Mouse (Mus musculus) embryonic facial prominence, embryonic 12.5 days (tissue): ENCODE results near the gene Nup93. TPM values are rescaled to one million over a fixed set of nuclear protein-coding genes. Genes with fewer than 3 reads are reported as not detected.
"Not testable (repeated sequence)": the region's sequence is repeated elsewhere in the genome, so short reads cannot be mapped to it uniquely, and the experiment has no call there.

Experiments used
- ATAC-seq: fragments of 200-750 bp; cut with Nextera tagmentation; 2 replicates; pipeline ENCODE4 v1.8.0; 2017; ENCODE audit not compliant: insufficient number of reproducible peaks, insufficient read depth, low FRiP score, low TSS enrichment
- H3K27ac ChIP-seq: fragments of 300-500 bp; sonication (generic); 2 replicates; pipeline ENCODE4 v1.5.1; 2016; ENCODE audit warnings: mild to moderate bottlenecking
- H3K27me3 ChIP-seq: fragments of 300-500 bp; sonication (generic); 2 replicates; pipeline ENCODE4 v1.6.1; 2016; ENCODE audit warnings: mild to moderate bottlenecking, moderate library complexity
- H3K36me3 ChIP-seq: fragments of 300-500 bp; sonication (generic); 2 replicates; pipeline ENCODE4 v1.6.1; 2016; ENCODE audit warnings: mild to moderate bottlenecking
- H3K4me1 ChIP-seq: fragments of 300-500 bp; sonication (generic); 2 replicates; pipeline ENCODE4 v1.6.1; 2016
- H3K4me2 ChIP-seq: fragments of 300-500 bp; sonication (generic); replicated peaks from 2 replicates; pipeline ENCODE4 v1.6.1; 2016; ENCODE audit warnings: mild to moderate bottlenecking, moderate library complexity
- H3K4me3 ChIP-seq: fragments of 300-500 bp; sonication (generic); 2 replicates; pipeline ENCODE4 v1.5.1; 2016; ENCODE audit warnings: mild to moderate bottlenecking
- H3K9ac ChIP-seq: fragments of 300-500 bp; sonication (generic); 2 replicates; pipeline ENCODE4 v1.6.1; 2016; ENCODE audit warnings: mild to moderate bottlenecking, moderate library complexity
- H3K9me3 ChIP-seq: fragments of 300-500 bp; sonication (generic); 2 replicates; pipeline ENCODE4 v1.6.1; 2016; ENCODE audit warnings: mild to moderate bottlenecking, moderate library complexity
- WGBS: fragments of 180-500 bp; shearing (Covaris S2); methylation state at CpG from one replicate; pipeline ENCODE4 v1.1.7; 2016; 5-methylcytosine and 5-hydroxymethylcytosine counted together
- polyA plus RNA-seq: library from polyadenylated mRNA; unstranded; fragments of >200 nt; fragmentation: Nextera tagmentation; extraction: Ambion mirVana; gene quantifications from 2 replicates; pipeline ENCODE4 v1.2.1, GENCODE M21; 2016

The Nup93 gene
- 110 TPM in 2 replicates for polyA plus RNA-seq

DNA sequence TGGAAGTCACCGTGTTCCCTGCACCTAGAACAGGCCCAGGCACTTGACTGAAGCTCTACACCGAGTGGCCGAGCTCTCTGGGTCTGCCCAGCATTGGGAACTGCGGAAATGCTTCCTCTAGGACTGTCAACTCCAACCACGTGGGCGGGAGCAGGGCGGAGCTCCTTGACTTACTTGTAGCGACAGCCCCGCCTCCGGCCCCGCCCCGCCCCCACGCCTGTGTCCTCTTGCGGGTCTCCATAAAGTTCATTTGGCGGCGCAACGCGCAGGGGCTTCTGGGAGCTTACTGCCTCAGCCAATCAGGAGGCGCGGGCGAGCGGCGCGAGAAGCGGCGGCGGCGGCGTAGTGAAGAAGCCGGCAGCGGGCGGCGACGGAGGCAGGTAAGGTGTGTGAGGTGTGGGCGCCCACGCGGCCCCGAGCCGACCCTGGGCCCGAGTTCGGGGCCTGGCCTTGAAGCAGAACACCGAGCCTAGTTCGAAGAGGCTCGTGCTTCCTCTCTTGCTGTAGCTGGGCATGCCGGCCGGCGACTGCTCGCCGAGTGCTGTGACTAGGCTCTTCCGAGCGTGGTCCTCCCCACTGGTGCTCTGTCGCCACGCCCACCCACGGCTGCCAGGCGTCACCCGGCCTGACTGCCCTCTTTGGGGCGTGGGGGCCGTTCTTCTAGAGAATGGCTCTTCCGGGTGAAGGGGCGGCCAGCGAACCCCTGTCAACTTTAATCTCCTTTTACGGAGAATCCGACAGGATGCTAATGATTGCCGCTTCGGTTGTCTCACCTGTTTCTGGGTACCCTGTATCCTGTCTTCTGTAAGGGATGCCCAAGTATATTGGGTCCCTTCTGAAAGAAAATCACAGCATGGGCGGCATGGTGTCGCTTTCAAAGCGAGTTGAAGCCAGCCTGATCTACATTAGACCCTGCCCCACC lies at the start of gene Nup93:
Gene Nup93 (plus strand): TSS at position 313 of the 922 bp plus-strand sequence.
- H3K9ac ChIP-seq: peak within 1 kb of the TSS; percentile 77
- WGBS: under 1% methylated on average over 68 of the region's 68 CpGs
- peak within 1 kb of the TSS; percentile 91 for H3K4me2 ChIP-seq
- peak; percentile 91 for ATAC-seq
- no peaks in the 10 kb centered on the region for H3K27me3 ChIP-seq
- H3K9me3 ChIP-seq: no peaks in the 10 kb centered on the region
- H3K27ac ChIP-seq: 0 out of 2 replicates have a peak within 1 kb of the TSS, but pooled peaks have one; percentile 46
- peaks cover 14% of the 10 kb centered on the region; the same call in 1 of the 2 replicates for H3K4me1 ChIP-seq
- H3K36me3 ChIP-seq: no peaks in the 10 kb centered on the region
- peak within 1 kb of the TSS; percentile 84 for H3K4me3 ChIP-seq

DNA sequence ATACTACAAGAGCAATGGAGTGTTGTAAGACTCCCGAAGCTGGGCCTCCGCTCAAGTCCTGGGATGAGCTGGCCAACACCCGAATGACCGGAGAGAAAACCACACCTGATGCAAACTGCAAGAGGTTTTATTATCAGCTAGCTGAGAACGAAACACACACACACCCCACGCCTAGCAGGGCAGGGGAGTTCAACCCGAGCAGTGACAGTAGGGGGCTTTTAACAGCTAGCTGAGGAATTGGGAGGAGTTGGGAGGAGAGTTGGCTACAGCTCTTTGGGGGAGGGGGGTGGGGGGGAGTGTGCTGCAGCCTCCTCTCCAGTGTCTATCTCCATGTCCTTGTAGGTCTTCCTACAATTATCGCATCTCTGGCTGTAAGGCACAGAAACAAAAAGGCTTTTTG lies 48.6 kb upstream of the Nup93 start:
- H3K4me2 ChIP-seq, H3K36me3 ChIP-seq, H3K9ac ChIP-seq, H3K4me1 ChIP-seq, H3K4me3 ChIP-seq, H3K27ac ChIP-seq, H3K9me3 ChIP-seq, ATAC-seq: not testable (repeated sequence)
- 72% methylated on average over 8 of the region's 8 CpGs for WGBS
- peaks cover 18% of the 10 kb centered on the region for H3K27me3 ChIP-seq

GRCm38 (mm10) chr8:94167244-94167643 lies 47.1 kb upstream of the Nup93 start:
- peaks cover 33% of the 10 kb centered on the region for H3K27me3 ChIP-seq
- no peaks in the 10 kb centered on the region; the same call in 1 of the 2 replicates for H3K9me3 ChIP-seq
- no peak overlapping the region for H3K9ac ChIP-seq
- H3K36me3 ChIP-seq: no peaks in the 10 kb centered on the region
- H3K4me3 ChIP-seq: no peak overlapping the region
- H3K4me1 ChIP-seq: peaks cover 8% of the 10 kb centered on the region; the same call in 1 of the 2 replicates
- 0 out of 2 replicates have a peak overlapping the region, but pooled peaks have one; percentile 31 for H3K4me2 ChIP-seq
- 3% methylated on average over 6 of the region's 6 CpGs for WGBS
- no peak for ATAC-seq
- no peak overlapping the region for H3K27ac ChIP-seq

GRCm38 (mm10) chr8:94169547-94169946 lies 44.8 kb upstream of the Nup93 start:
- H3K27me3 ChIP-seq: peaks cover 56% of the 10 kb centered on the region

DNA sequence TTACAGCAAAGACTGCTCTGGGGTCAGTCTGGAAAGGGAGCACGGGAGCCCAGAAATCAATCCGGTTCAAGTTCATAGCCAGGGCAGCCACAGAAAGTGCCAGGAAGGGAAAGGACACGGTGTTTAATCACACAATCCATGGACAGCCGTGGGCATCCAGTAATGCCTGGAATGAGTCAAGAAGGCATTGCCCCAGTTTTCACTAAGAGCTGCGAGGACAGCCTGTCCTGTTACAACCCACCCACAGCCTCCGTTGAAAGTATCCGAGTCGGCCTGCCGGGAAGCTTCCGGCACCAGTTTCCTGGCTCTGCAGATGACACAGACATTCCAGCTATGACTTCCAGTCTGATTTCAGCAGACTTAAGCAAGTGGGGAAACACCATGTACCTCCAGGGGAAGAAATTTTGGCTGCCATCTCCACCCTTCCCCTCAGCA lies 43.0 kb upstream of the Nup93 start:
- no peak overlapping the region for H3K27ac ChIP-seq
- WGBS: 33% methylated on average over 10 of the region's 10 CpGs
- no peaks in the 10 kb centered on the region for H3K9me3 ChIP-seq
- ATAC-seq: no peak
- peak overlapping the region; percentile 90 for H3K4me2 ChIP-seq
- peaks cover 16% of the 10 kb centered on the region; the same call in 1 of the 2 replicates for H3K4me1 ChIP-seq
- H3K36me3 ChIP-seq: no peaks in the 10 kb centered on the region
- H3K27me3 ChIP-seq: peaks cover 73% of the 10 kb centered on the region
- H3K4me3 ChIP-seq: peak overlapping the region; percentile 45; the same call in 1 of the 2 replicates
- no peak overlapping the region for H3K9ac ChIP-seq

More at GRCm38 (mm10) chr8:94169547-94169946, 44.8 kb upstream of the Nup93 start:
- H3K9me3 ChIP-seq: no peaks in the 10 kb centered on the region
- H3K36me3 ChIP-seq: no peaks in the 10 kb centered on the region
- H3K27ac ChIP-seq: no peak overlapping the region
- H3K9ac ChIP-seq: no peak overlapping the region
- 85% methylated on average over 5 of the region's 5 CpGs for WGBS
- peaks cover 16% of the 10 kb centered on the region; the same call in 1 of the 2 replicates for H3K4me1 ChIP-seq
- ATAC-seq: no peak
- H3K4me2 ChIP-seq: no peak overlapping the region
- H3K4me3 ChIP-seq: no peak overlapping the region

DNA sequence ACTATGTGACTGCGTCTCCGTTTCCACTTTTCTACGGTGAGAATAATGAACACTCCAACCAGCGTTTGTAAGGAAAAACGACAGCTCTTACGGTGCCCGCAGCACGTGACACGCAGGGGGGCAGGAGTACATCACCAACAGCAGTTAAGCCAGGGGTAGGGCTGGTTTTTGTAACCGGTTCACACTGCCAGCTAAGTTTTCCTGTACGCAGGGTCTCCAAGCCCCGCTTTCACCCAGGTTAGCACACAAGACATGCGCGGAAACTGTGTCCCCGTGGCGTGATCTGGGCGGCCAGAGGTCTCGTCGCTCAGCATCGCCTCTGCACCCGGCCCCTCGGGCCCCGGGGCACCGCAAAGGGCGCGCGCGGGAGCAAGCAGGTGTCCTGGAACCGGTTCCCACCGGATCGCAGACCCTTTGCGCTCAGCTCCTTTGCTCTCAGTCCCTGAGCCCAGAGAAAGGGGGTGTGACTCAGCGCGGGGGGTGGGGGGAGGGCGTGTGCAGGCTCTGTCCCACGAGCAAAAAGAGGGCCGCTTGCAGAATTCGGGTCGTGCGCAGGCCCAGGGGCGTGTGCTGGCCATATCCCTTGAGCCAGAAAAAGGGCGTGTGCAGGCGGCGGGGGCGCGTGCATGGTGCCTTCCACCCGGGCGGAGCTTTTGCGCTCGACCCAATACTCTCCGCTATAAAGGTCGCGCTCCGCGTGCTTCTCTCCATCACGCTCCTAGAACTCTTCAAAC lies 42.1 kb upstream of the Nup93 start, which contains the start of gene Mt2:
Gene Mt2 (plus strand): TSS at position 590 of the 734 bp plus-strand sequence.
- 1% methylated on average over 56 of the region's 56 CpGs for WGBS
- 0 out of 2 replicates have a peak, but pooled peaks have one; percentile 17 for ATAC-seq
- H3K27me3 ChIP-seq: peaks cover 81% of the 10 kb centered on the region
- H3K9me3 ChIP-seq: no peaks in the 10 kb centered on the region
- H3K9ac ChIP-seq: peak within 1 kb of the TSS; percentile 37
- H3K4me2 ChIP-seq: peak within 1 kb of the TSS; percentile 90
- no peaks in the 10 kb centered on the region for H3K36me3 ChIP-seq
- peaks cover 16% of the 10 kb centered on the region; the same call in 1 of the 2 replicates for H3K4me1 ChIP-seq
- H3K27ac ChIP-seq: no peak within 1 kb of the TSS
- peak within 1 kb of the TSS; percentile 45 for H3K4me3 ChIP-seq

- Histone ChIP-seq H3K36me3 (no peaks in the 10 kb centered on the region), H3K4me1 (peaks cover 16% of the 10 kb centered on the region; the same call in 1 of the 2 replicates), H3K9ac (peak overlapping the region; percentile 24; the same call in 1 of the 2 replicates), H3K27ac (no peak overlapping the region), H3K9me3 (no peaks in the 10 kb centered on the region), H3K4me2 (peak overlapping the region; percentile 90), H3K4me3 (peak overlapping the region; percentile 45), H3K27me3 (peaks cover 88% of the 10 kb centered on the region)
- 1% methylated on average over 39 of the region's 39 CpGs for WGBS
- no peak for ATAC-seq
These were observed 41.3 kb upstream of the Nup93 start for GRCm38 (mm10) chr8:94172809-94173732.

DNA sequence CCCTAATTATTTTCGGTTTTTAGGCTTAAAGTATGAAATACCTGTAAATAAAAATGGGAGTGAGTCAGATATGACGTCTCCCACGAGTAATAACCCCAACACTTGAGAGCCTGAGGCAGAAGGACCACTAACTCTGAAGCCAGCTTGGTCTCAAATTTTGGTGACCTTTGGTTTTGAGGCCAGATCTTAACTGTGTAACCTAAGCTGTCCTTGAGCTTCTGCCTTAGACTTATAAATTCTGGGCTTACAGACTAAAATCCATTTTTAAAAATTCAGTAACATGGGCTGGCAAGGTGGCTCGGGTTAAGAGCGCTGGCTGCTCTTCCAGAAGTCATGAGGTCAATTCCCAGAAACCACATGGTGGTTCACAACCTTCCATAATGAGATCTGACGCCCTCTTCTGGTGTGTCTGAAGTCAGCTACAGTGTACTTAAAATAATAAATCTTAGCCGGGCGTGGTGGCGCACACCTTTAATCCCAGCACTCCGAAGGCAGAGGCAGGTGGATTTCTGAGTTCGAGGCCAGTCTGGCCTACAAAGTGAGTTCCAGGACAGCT lies 40.4 kb upstream of the Nup93 start:
- peaks cover 16% of the 10 kb centered on the region; the same call in 1 of the 2 replicates for H3K4me1 ChIP-seq
- 39% methylated on average over 11 of the region's 11 CpGs for WGBS
- no peaks in the 10 kb centered on the region for H3K36me3 ChIP-seq
- no peak overlapping the region; the same call in 1 of the 2 replicates for H3K4me2 ChIP-seq
- H3K27ac ChIP-seq: no peak overlapping the region
- H3K27me3 ChIP-seq: peaks cover 95% of the 10 kb centered on the region
- no peak overlapping the region for H3K9ac ChIP-seq
- ATAC-seq: no peak
- no peak overlapping the region for H3K4me3 ChIP-seq
- no peaks in the 10 kb centered on the region for H3K9me3 ChIP-seq

GRCm38 (mm10) chr8:94174619-94175213 lies 39.6 kb upstream of the Nup93 start:
- H3K4me1 ChIP-seq: peaks cover 23% of the 10 kb centered on the region
- no peaks in the 10 kb centered on the region for H3K9me3 ChIP-seq
- no peak overlapping the region for H3K4me3 ChIP-seq
- H3K36me3 ChIP-seq: no peaks in the 10 kb centered on the region
- H3K27ac ChIP-seq: no peak overlapping the region
- peaks cover 97% of the 10 kb centered on the region for H3K27me3 ChIP-seq
- WGBS: 22% methylated on average over 7 of the region's 7 CpGs
- ATAC-seq: no peak
- no peak overlapping the region for H3K4me2 ChIP-seq
- no peak overlapping the region for H3K9ac ChIP-seq

DNA sequence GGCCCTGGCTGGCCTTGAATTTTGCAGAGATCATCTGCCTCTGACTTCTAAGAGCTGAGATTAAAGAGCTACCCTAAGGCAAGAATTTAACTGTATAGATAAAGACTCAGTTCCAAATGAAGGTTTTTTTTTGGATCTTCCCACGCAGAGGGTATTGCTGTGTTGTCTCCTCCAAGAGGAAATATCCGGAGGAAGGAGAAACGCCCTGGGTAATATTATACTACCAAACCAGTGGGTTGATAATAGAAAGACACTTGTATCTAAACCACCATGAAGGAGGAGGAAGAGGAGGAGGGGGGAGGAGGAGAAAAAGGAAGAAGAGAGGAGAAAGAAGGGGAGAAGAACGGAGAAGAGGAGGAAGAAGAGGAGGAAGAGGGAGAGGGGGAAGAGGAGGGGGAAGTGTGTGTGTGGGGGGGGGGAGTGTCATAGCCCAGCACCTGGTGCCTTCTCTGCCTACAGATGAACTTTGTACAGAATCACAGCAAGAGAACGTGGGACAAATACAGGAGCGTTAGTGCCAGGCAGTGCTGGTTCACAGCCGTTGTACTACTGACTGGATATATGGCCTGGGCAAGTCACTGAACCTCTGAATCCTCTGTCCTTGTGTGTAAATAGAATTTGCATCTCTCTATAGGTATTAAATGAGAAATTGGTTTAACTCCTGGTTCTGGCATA lies 36.5 kb upstream of the Nup93 start:
- no peak overlapping the region for H3K4me2 ChIP-seq
- H3K9me3 ChIP-seq: no peaks in the 10 kb centered on the region
- H3K4me1 ChIP-seq: peaks cover 17% of the 10 kb centered on the region
- H3K27ac ChIP-seq: no peak overlapping the region
- no peak overlapping the region for H3K4me3 ChIP-seq
- 54% methylated on average over 7 of the region's 7 CpGs for WGBS
- no peak for ATAC-seq
- H3K36me3 ChIP-seq: no peaks in the 10 kb centered on the region
- H3K9ac ChIP-seq: no peak overlapping the region
- H3K27me3 ChIP-seq: peaks cover 94% of the 10 kb centered on the region
